Mouse (Mus musculus) forelimb bud, embryonic 11.5 days (tissue): Measurements from ENCODE around the gene Myh11.

Source experiments
- DNase-seq: peaks from one replicate; pipeline ENCODE4 v3.0.0-alpha.2; 2012; ENCODE audit warnings: low read depth, low spot score

Gene Myh11

DNA sequence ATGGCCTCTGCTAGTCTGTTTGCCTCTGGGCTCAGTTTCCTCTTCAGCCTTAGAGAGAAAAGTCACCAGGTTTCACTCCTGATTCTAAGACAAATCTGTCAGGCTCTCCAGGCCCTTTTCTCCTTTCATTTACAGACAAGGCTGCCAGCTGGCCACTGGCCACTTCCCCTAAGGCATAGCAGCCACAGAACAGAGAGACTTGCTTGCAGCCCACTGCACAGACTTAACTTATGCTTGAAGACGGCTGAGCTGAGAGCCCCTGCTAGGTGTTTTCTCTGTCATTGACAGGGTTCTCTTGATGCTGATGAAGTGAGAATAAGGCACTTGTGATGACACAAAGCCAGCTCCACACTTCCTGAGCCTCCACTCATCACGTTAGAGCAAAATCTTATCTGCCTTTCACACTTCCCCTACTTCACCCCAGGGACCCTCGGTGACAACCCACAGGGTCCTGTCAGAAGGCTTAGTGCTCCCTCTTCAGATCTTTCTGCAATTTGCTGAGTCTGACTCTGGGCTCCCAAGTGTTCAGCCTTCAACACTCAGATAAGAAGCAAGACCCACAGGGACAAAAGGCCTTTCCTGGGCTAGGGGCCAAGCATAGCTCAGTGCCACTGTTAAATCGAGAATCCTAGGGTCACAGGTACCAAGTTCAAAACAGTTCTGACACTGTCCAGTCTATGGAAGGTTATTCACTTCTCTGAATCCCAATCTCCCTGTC, 25.8 kb downstream of the Myh11 start:
- DNase-seq = no peak

DNA sequence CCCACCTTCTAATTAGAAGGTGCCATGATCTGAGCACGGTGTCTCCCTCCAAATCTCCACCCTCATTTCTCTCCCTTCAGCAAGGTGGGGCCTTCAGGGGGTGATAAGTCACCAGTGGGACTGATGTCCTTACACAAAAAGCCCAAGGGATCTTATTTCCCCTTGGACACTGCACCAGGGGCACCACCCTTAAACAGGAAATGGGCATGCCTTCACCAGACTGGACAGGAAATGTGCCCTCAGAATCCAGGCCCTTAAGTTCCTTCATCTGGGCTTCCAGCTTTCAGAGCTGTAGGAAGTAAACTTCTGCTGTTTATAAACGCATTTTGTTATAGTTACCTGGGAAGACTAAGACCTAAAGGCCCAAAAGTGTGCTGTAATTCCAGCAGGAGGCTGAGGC, 26.7 kb downstream of the Myh11 start:
- no peak for DNase-seq

DNA sequence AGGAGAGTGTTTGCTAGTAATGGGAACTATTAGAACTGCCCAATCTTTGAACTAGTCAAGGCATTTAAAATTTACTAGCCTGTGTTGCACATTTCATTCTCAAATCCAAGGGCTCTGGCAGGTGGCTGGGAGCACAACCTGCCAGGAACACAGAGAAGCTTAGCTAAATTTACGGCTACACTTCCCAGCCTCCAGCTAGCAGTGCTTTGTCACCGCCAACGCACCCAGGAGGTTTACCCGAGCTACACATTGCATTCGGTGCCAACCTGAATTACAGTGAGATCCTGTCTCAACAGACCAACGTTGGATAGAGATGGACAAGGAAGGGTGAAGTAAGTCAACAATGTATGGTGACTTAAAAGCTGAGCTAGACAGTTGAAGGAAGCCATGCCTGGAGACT, 27.9 kb downstream of the Myh11 start:
- no peak for DNase-seq

DNA sequence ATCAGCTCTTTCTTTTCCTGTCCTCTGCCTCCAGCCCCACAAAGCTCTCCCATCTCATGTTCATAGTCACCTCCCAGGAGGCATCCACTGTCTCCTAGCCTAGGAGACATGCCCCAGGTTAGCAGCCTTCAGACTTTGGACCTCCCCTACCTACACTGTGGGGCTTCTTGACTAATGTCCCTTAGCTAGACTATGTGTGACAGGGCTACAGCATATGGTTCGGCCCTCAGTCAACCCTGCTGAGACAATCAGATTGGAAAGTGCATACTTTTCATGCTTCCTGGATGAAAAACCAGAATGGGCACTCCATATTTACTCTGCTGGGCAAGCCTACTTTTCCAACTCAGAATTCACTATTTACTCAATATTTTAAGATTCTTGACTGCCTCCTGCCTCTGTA, 28.8 kb downstream of the Myh11 start:
- DNase-seq = no peak

DNA sequence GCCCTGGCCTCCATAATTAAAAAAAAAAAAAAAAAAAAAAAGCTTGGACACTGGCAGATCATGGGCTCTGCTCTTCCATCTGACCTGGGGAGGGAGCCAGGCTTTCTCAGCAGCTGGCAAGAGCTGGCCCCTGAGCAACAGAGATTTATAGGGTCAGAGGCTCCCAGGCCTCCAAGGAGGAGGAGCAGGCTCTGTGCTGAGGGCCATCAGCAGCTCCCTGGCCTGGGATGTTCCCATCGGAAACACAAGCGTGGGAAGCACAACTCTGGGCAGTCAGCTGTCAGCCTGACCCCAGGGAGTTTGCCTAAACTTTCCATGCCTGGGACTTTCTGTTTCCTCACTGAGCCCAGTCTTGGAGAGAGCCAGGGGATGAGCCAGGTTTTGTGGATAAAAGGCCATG, 32.3 kb downstream of the Myh11 start:
- DNase-seq = no peak

DNA sequence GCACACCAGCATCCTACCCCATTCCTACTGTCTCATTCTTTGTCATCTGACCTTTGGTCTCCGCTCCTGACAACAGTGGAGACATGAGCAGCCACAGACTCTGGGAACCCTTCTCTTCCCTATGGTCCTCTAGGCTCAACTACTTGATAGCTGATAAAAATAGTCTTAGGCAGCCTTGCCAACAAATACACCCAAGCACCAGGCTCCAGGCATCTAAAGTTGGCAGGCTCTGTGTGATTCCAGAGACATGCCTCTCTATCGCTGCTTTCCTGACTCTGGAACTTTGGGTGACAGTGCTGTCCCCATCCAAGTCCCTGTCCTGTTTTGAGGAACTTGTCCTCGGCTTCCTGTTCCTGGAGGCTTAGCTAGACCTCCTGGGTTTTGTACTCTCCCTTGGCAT, 37.6 kb downstream of the Myh11 start:
- DNase-seq = no peak

DNA sequence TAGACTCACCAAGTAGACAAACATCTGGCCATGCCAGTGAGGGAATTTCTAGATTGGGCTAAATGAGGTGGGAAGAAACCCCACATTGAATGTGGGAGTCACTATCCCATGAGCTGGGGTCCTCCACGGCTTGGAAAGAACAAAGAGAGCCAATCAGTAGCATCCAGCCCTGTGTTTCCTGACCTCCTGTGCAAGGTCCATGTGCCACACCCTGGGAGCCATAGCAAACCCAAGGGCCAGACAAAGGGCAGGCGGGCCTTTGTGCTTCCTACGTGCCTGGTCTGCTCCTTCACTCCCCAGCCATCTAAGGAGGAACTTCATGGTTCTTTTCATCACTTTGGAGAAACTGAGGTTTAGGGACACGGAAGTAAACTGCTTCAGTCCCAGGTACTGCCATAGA, 38.3 kb downstream of the Myh11 start:
- DNase-seq = no peak

DNA sequence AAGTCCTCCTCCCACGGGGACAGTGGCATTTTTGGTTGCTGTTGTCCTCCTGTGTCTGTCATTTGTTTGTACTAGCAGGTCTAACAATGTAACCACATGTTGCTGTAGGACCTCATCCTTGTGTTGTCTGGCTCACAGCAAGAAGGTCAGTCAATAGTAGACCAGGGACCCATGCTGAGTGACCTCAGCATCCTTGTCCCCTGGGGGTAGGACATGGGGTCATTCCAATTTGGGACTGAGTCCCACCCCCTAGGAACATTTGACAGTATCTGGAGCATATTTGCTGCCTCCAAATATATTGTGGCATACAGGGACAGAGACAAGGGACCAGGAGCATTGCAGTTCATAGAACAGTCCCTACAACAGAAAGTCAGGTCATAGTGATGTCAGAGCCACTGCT, 41.3 kb downstream of the Myh11 start:
- no peak for DNase-seq

DNA sequence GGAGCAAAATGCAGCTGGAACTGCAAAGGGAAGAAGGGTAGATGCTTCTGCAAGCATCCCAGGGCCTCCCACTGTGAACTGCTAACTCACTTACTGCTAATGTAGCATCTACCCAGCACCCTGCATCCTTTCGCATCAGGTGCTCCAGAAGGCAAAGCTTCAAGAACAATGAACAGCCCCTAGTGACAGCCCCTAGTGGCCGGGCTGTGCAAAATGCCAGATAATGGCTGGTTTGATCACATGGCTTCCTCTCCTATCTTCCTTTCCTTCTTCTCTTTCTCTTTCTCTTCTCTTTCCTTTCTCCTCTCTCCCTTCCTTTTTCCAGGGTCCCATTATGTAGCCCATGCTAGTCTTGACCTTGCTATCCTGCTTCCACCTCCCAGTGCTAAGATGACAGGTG, 48.6 kb downstream of the Myh11 start:
- DNase-seq = peak; percentile 3

DNA sequence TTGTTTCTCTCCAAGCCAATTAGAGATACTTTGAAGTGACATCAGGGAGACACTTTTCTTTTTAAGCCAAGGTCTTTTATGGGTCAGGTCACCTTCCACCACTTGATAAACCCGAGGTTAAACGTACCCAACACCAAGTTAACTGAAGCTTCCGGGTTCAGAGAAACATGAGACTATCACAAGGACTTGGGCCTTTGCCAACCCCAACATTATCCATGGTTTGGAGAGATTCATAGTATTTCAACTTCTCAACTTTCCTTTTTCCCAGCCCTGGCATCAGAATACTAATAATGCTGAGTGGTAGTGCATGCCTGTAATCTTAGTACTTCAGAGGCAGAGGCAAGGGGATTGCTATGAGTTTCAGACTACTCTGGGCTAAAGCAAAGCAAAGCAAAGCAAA, 49.1 kb downstream of the Myh11 start:
- DNase-seq = no peak

DNA sequence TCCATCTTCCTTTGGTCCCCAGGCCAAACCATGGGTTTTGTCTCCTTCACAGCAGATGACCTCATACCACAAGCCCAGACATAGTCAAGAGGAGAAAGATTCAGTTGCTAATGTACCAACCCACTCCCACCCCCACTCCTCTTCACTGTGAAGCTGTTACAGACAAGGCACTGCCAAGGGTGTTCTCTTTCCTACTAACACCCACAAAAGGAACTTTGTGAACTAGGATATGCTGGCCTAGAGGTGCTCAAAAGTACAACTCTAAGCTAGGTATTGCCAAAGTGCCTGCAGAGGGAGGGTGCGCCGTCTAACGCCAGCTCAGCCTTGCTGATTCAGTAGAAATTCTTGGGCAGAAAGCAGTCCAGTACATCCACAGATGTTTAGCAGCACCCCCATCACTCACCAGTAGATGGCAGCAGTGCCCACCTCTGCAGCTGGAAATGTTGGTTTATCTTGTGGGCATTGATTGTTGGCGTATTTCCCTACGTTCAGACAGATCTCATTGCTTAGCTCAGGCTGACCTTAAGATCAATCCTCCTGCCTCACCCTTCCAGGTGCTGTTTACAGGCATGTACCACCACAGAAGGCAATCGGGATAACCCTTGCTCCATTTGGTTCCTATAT, 54.0 kb downstream of the Myh11 start:
- peak; percentile 81 for DNase-seq

DNA sequence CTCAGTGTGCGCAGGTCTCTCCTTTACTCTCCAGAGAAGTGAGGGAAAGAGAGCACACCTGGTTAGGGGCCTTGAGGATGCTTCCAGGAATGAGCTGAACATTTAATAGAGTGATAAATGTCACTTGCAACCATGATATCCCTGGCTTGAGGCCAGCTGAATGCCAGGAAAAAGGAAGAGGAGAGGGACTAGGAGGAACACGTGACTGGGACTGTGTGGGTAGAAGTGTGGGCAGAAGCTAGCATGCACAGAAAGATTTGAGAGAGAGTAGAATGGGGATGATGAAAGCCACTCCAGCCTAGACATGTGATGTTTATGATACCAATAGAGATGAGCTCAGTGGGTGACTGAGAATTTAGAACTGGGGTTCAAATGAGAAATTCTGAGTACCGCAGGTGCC, 76.0 kb downstream of the Myh11 start:
- no peak for DNase-seq

DNA sequence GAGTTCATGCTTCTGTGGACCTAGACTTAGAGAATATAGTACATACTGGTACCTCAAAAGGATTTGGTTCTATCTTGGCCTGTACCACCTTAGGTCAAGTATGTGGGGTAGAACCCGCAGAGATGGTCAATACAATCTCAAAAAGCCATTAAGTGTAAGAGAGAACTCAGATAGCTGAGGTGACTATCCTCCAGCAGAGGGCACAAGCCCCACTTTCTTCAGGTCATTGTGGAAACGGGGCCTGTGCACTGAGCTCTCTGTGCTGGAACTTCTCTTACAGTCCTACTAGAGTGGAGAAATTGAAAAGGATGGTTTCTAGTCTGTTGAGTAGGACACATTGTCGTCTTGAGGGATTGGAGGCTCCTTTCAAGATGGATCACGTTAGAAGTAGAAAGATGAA, 92.4 kb downstream of the Myh11 start:
- no peak for DNase-seq

DNA sequence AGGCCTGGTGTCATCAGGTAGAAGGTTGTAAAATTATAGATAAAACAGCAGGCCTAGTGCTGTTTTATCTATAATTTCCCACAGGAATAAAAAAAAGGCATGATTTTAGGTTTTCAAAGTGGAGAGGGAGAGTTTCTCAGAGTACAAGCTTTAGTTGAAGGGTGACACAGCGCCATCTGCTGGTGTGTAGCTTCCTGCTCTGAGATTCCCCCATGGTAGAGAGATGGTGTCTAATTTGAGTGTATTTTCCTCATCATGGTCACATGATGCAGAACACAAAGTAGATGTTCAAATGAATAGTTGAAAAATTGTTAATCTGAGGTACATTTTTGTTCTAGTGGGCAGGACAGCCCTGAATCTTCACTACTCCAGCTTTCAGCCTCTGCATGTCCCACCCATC, 95.7 kb downstream of the Myh11 start:
- DNase-seq = peak; percentile 41

DNA sequence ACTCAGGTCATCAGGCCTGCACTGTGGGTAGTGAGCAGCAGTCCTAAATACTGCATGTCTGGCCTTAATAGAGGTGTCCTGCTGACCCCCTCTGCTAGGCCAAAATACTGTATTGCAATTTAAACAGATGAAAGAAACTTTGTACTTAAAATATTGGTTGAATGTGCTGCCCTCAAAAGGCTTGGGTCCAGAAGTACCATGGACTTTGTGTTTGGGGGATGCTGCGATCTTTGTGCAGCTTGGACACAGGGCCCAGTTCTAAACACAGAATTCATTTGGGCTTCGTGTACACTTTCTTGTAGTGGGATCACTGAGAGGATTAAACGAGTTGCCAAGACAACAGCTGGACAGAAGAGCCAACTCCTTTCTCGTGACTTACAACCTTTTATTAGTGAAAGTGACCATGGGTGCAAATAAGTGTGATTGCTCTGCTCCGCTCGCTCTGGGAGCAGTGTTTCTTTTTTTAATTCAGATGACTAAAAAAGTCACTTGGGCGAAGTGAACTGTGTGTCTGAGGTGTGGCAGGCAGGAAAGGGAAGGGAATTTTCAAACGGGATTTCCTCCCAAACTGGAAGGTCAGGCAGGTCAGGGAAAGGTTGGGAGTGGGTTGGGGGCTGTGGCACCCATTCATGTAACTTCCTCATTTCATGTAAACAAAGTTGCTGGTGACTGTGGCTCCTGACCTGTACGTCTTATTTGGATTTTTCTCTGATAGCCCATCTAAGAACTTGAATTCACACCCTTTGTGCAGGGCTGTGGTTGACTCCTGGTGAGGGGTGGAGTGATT, 96.8 kb downstream of the Myh11 start:
- DNase-seq = no peak

DNA sequence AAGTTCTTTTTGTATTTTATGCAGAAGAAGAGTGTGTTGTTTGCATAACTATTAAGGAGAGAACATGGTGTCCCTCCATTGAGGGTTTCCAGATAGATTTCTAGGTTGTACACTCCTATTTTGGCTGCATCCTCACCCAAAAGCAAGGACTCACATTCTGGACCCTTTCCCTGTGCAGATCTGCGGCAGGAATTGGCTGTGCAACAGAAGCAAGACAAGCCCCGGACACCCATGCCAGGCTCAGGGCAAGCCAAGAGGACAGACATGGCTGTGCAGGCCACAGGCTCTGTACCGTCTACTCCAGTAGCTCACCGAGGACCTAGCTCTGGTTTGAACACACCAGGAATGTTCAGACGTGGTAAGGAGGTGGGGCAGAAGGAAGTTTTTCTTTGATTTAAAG, 105.7 kb downstream of the Myh11 start:
- no peak for DNase-seq

DNA sequence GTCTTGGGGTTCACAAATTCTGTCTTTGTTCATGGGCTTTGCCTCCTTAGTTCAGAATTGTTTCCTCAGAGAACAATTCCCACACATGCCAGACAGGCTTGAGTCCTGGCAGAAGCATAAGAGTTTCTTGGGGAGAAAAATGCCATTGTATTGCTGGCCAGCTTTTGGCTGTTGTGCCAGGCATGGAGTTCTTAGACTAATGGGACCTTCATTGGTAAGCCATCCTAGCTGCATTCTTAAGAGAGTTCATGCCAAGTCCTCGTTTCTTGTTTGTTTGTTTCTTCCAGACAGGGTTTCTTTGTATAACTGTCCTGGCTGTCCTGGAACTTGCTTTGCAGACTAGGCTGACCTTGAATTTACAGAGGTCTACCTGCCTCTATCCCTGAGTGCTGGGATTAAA, 107.3 kb downstream of the Myh11 start:
- DNase-seq = no peak

DNA sequence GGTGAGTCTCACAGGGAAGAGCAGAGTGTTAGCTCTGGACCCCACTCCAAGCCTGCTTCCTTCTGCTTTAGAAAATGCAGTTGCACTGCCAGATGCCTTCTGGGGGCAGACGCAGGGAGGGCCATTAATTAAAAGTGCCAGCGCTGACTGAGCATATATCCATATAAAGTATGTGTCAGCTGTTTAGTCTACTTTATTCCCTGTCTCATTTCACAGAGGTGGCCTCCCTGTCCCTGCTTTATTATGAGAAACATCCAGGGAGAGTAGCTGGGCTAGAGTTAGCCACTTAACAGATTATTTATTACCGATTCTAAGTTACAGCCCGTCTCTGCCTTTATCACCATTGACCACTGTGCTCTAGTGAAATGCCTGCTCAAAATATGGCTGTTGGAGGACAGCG, 108.8 kb downstream of the Myh11 start:
- DNase-seq = no peak

DNA sequence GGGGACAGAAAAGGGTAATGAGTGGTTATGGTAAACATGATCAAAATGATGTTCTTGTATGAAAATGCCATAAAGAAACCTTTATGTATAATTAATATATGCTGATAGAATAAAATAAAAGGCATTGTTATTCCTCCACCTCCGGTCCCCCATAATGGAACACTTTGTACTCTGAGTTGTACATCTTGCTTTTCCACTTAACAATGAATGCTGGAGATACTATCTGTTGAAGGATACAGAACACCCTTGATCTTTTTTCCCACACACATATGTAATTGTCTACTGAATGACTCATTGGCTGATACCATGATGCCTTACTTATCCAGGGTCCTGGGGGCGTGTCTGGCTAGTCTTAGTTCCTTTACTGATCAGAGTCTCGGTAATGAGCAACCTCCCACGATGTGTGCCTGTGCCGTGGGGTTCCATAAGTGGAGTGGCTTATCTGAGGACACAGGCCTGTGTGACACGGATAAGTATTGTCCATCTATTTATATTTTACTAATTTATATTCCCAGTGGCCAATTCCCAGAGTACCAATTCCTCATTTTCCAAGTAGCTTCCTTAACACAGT, 110.9 kb downstream of the Myh11 start:
- no peak for DNase-seq

DNA sequence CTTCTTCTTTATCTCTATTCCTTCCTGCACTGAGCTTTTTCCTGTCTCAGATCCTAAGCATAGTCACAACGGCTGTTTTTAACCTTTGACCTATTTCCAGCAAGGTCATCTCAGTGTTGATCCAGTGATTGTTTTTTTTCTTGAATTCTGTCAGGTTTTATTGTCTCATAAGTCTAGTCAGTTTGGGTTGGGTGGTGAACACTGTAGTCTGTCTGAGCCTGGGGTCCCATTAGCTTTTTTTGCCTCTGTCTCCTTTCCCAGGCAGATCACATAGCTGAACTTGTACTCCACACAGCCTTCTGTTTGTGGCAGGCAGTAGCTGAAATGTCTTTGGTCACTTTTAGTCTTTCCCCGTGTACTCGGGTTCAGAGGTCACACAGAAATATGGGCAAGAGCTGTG, 113.1 kb downstream of the Myh11 start:
- no peak for DNase-seq

DNA sequence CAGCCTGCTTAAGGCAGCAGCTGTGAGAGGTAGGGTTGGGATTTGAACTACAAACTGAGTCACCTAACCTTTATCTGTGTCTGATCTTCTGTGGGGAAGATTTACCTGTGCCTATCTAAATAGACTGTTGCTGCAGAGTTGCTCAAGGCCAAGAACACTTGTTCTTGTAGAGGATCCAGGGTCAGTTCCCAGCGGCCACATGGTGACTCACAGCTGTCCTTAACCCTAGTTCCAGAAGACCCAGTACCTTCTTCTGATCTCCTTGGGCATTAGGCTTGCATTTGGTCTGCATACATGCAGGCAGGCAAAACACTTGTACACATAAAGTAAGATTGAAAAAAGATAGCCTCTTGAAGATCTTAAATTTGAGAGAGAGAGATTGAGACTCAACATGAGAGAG, 121.5 kb downstream of the Myh11 start:
- DNase-seq = no peak

DNA sequence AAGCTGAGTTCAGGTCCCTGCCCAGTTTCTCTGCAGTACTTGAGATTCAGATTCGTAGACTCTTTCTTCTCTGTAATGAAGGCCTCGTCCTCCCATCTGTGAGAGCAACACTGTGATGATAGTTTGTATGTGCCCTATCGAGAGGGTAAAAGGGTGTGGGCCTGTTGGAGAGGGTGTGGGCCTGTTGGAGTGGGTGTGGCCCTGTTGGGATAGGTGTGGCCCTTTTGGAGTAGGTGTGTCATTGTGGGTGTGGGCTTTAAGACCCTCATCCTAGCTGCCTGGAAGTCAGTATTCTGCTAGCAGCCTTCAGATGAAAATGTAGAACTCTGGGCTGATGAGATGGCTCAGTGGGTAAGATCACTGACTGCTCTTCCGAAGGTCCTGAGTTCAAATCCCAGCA, 124.7 kb downstream of the Myh11 start:
- no peak for DNase-seq

DNA sequence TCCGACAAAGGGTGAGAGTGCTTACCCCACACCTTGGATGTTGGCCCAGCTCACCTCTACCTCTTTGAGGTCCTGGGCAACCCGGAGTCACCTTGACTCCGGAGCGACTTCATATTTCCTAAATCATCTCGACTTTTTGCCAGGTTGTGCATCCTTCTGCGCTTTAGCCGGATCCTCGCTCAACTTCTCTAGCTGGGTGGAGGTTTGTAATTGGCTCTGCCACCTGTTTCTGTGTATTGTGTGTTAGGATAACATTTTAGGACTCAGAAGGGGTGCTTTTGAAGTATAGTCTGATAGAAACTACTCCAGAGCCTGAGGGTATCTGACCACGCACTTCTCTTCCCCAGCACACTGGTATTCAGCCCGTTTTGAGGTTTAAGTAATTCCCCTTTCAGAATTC, 127.4 kb downstream of the Myh11 start:
- DNase-seq = peak; percentile 10
